Mouse (Mus musculus) brain, embryonic 18.5 days (tissue): Measurements from ENCODE around the gene BC100530.
"Not testable (repeated sequence)": the region's sequence is repeated elsewhere in the genome, so short reads cannot be mapped to it uniquely, and the experiment has no call there.

Experiments used
- DNase-seq: peaks from one replicate; pipeline ENCODE4 v3.0.0-alpha.2; 2012; ENCODE audit warnings: low read depth, low spot score

BC100530 gene

GRCm38 (mm10) chr16:36367648-36368047, at the start of gene BC100530:
TSS of gene BC100530 (minus strand) at chr16:36367748.
- not testable (repeated sequence) for DNase-seq

GRCm38 (mm10) chr16:36408357-36408756, 40.8 kb upstream of the BC100530 start, which contains the start of gene Stfa2:
TSS of gene Stfa2 (minus strand) at chr16:36408457.
- DNase-seq = no peak

- DNase-seq = no peak
These were observed 21.5 kb upstream of the BC100530 start for GRCm38 (mm10) chr16:36389060-36389459.

GRCm38 (mm10) chr16:36337171-36337570, 30.4 kb downstream of the BC100530 start:
- no peak for DNase-seq

- no peak for DNase-seq
These were observed 33.3 kb downstream of the BC100530 start, which contains the start of gene BC117090 for GRCm38 (mm10) chr16:36334232-36334631. TSS of gene BC117090 (minus strand) at chr16:36334332.

GRCm38 (mm10) chr16:36319286-36319685, 48.3 kb downstream of the BC100530 start:
- DNase-seq = no peak

- DNase-seq = not testable (repeated sequence)
These were observed 51.4 kb downstream of the BC100530 start for GRCm38 (mm10) chr16:36316111-36316510.
